Mouse (Mus musculus) urinary bladder, postnatal 25 days (tissue): ENCODE results near the gene Coro1a.

Experiments used
- DNase-seq: peaks from one replicate; pipeline ENCODE4 v3.0.0; 2022; ENCODE audit warnings: low spot score

Gene Coro1a

DNA sequence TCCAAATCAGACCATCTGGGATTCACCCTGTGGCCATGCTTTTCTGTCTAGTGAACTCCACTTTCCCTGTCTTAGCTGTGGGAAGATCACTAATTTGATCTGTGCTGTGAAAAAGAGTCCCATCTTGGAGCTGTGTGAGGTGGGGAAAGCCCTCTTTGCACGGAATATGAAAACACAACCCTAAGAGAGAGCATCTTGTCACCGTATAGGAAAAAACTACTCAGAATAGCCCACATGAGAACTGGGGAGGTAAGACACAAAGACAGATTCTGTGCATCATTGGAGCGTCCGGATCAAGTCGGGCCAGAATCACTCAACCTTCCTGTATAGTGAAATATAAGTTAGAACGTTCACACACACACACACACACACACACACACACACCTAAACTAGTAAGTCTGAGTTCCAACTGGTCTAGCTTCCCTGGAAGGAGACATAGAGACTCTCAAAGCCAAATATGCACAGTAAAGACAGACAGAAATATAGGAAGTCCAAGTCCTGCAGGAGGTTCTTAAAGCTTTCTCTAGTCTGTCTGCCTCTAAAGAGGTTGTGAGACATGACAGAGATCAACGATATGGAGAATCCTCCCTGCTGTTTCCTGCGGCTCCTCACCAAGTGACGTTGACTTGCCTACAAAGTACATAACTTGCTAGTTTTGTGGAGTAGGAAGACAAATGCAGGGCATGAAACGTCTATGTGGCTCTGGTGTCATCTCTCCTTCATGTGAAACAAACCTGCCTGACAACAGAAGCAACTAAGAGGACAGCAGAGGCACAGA, 777 bp upstream of the Coro1a start:
- DNase-seq: no peak

DNA sequence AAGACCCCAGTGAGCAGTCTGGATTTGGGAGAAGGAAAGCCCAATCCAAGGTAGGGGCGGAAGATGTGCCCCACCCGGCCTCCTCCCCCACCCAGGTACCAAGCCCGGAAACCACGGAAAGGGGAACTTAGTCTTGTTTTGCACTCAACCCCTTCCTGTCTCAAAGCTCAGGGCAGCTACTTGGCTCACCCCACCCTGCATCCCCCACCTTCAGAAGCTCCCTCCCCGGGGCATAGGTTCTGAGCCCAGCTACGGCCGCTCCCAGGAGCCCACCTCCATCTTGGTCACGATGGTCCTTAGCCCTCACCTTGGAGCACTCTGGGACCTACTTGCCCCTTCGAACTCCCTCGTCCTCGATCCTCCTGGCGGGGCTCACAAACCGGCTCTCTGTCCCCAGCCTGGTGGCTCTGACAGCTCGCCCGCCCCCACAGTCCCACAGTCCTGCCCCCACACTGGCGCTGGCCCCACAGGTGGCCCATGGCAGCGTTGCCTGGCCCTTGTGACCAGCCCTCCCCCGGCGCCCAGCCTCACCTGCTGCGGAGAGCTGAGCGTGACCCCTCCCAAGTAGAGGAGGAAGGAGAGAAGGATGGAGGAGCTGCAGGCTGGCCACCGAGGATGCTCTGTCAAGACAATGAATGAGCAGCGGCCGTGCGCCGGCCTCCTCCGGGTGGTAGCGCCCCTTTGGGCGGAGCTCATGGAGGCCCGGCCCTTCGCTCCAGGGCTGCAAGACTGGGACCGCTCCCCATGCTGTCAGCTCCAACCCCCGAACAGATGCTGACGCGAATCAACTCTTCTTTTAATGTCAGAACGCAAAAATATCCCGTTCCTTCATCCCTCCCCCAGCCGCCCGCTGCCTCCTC, 3.2 kb downstream of the Coro1a start:
- DNase-seq: peak; percentile 58

DNA sequence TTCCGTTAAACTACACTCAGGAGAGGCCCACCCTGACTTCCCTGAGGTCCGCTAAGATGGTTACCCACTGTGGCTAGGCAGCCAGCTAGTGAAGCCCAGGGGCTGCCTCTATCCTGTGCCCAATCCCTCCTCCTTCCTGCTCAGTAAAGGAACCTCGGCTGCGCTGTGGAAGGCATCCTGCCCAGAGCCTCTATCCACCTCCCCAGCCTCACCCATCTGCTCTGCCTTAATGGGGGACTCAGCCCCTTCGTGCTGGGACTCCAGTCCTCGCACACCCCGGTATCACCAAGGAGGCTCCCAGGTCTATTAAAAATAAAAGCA, 3.9 kb downstream of the Coro1a start:
- no peak for DNase-seq

DNA sequence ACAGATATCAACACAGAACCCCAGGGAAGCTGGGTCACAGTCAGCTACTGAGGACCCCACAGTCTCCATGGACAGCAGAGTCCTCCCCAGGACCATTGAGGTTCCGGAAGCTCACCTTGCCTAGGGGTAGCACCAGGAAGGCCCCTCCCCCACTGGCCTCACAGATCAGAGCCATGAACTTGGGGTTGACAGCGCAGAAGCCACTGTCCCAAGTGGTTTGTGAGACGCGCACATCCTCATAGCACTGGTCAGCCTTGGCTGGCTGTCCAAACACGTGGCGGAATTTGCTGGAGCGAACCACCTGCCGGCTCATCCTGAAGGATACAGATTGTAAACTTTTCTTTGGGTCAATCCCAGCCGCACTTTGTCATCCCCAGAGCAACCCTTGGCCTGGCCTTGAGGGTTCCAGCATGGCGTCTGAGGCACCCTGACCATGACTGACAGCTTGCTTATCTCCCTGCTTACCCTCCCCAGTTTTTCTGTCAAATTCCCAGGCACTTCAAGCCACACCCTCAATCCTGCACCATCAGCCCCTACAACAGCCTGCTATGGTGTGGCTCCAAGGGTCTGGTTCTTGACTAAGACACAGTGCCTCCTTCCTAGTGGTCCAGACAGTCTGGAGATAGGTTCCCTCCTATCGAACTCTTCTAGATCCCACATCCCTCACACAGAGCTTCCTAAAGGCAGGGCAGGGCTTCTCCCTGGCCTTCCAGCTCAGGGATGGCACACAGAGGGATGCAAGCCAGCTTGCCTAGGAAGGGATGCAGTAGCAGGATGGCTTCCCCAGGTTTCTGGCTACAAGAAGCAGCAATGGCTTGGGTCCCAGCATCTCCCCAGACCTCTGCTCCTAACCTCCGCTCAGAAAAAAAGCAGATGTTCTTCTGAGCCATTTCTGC, 4.5 kb downstream of the Coro1a start:
- DNase-seq: no peak

DNA sequence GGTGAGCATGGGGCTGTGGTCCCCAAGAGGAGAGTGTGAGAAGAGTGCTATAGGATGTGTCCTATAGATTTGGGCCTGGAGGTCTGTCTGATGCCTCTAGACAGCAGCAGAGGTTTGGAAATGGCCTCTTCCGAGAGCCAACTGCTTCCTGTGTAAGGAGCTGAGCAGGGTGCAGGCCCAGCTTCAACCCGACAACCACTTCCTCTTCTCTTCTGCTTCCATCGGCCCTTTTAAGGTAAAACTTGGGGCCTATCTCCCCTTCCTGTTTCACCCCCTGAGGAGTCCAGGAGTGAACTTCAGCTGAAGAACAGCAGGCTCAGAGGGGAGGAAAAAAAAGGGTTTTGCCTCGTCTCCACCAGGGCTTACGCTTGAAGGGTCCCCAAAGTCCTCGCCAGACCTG, 5.2 kb downstream of the Coro1a start:
- DNase-seq: no peak

DNA sequence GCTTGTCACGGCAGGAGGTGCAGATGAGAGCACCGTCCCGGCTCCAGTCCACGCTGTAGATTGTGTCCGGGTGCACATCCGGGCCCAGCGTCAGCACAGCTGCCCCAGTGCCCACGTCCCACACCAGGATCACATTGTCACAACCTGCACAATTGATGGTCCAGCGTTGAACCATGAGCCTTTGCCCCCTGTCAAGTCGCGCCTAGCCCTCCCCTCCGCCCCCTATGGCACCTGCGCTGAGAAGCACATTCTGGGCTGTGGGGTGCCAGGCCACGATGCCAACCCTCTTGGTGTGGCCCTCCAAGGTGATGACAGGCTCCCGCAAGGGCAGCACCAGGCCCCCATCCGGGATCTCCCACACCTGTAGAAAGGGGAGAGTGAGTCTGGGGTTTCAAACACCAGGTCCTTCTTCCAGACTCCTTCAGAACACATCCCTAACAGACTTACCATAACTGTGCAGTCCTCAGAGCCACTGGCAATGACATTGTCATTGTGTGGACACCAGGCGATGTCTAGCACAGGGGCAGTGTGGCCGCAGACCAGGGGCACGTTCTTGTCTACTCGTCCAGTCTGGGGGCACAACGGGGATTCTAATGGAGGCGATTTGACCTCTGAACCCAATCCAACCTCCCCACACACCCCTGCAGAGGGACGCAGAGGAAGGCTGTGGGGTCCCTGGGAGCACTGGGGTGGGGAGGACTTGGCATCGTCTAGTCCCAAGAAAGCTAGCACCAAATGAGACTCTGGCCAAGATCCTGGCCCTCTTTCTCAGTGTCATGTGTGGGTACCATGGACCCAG, 5.8 kb downstream of the Coro1a start:
- no peak for DNase-seq

DNA sequence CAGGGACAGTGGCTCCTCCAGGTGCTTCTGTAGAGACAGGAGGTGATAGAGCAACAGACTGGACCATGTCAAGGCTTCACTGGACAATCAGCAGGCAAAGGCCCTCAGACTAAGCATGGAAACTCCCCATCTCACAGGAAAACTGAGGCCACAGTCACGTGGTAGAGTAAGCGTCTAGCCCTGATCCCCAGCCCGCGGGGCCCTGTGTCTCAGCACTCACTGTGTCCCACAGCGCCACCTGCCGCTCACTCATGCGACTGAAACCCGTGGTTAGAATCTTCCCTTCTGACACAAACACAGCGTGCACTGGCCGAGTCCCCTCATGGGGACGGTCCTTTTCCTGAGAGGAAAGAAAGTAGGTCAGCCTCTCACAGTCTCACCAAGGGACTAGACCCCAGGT, 6.5 kb downstream of the Coro1a start:
- peak; percentile 91 for DNase-seq

DNA sequence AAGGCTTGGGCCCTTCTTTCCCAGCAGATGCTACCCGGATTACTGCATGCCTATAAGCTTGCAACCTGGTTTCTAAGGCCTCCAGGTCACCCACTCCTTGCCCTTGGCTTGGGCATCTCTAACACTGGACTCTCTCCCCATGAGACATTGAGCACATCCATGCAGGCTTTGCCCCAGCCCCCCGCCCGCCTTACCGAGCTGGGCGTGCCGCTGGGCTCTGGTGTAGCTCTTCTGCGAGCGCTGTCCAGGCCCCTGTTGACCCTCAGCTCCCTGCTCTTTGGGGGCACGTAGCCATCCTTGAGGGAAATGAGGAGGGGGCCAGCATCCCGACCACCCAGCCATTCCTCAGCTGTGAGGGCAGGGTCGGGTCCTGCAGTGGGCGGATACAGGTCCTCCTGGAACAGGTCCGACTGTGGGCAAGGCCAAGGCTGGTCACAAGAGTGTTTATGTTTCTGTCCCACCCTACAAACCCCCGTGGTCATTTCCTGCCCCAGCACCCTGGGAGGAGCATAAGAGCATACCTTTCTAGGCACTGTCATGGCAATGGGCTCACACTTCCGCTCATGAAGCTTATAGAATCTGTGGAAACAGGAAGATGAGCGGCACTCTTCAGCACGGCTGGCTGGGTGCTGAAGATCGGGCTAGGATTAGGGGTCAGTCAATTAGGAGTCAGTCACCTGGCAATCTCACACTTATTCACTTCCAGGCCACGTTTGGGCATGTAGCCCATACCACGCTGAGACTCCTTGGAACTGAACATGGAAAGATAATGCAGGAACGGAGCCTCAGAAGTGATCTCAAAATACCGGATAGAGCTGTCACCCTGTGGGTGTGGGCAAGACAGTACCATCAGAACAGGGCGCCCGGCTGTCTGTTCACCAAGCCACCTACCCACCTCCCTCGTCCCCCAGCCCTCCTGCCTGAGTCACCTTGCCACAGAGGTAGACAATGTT, 7.2 kb downstream of the Coro1a start:
- DNase-seq: no peak

DNA sequence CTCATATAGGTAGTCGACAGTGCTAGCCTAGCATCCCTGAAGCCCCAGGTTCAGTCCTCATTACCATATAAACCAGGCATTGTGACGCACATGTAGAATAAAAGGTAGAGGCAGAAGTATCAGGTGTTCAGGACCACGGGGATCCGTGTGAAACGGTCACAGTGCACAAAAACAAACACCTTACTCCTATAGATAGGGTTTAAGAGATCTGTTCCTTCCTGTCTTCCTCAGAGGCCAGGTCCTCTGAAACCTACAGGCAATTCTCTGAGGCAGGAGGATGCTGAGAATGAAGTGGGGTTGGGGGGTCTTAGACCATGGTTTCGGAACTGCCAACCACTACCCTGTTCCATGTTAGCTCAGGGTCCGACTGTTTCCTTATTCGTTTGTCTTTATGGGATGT, 9.7 kb downstream of the Coro1a start:
- DNase-seq: no peak

DNA sequence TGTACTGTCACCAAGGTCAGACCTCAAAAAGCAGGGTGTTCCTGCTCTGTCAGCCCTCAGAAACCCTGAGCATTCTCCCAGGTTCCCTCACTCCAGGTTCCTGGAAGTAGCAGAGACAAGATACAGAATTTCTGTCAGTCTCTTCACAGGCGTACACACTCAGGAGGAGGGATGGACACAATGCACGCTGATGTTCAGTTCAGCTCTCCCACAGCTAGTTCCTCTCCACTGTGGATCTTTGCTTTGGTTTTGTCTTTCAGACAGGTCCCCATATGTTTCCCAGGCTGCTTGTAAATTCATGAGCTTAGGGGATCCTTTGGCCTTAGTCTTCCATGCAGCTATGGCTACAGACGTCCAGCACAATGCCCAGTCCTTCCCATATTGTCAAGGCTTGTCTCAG, 10.7 kb downstream of the Coro1a start:
- DNase-seq: no peak

DNA sequence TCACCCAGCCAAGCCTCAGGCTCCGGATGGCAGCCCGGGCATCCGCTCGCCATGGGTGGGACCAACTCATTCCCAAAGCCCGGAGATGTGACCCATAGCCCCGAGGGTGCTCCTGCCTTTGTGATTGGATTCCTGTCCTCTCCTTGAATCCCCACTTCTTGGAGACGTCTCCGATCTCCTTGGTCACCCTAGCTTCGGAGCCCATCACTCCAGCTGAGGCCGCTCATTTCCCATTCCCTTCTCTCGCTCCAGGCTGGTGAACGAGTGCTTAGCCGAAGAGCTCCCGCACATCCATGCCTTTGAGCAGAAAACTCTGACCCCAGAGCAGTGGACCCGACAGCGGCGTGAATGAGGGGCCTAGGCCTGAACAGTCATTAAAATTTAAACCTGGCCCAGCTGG, 11.3 kb downstream of the Coro1a start:
- no peak for DNase-seq

DNA sequence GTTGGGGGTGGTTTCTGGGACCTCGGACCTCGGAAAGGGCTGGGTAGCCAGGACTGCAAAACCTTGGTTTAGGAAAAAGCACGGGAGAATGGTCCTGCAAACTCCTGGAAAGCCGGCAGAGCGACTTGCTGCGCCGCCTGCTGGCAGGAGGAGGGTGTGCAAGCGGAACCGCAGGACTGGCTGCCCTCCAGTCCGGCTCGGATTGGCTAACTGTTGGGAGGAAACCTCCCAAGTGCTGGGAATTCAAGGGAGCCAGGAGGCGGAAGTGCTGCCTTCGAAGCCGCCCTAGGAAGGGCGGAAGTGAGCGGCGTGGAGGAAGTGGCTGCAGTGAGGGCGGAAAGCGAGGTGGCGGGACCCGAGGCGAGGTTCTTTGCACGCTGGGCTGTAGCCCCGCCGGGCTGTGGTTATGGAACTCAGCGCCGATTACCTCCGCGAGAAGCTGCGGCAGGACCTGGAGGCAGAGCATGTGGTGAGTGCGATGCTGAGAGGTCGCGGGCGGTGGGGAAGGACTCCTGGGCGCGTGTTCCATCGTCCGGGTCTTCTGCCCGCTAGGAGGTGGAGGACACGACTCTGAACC, 11.9 kb downstream of the Coro1a start, which contains the start of gene Slx1b:
TSS of gene Slx1b (minus strand) at position 154 of the 577 bp plus-strand sequence.
- DNase-seq: peak; percentile 87

DNA sequence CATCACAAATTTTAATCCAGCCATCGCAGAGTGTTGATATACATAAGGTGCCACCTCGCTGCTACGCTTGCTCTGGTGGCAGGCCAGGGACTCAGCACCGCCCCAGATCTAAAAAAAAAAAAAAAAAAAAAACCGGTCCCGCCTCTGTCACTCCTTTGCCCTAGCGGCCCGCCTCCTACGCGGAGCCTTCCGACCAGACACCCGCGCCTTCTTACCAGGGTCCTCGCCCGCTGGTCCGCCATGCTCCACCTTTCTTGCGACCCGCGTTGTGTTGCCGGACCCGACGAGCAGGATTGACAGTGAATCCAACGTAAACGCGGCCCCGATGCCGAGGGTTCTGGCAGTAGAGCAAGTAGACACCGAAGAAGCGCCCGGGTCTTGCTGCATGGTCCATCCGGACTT, 12.4 kb downstream of the Coro1a start, which contains the start of gene Bola2:
TSS of gene Bola2 (plus strand) at position 192 of the 402 bp plus-strand sequence.
- peak; percentile 61 for DNase-seq

DNA sequence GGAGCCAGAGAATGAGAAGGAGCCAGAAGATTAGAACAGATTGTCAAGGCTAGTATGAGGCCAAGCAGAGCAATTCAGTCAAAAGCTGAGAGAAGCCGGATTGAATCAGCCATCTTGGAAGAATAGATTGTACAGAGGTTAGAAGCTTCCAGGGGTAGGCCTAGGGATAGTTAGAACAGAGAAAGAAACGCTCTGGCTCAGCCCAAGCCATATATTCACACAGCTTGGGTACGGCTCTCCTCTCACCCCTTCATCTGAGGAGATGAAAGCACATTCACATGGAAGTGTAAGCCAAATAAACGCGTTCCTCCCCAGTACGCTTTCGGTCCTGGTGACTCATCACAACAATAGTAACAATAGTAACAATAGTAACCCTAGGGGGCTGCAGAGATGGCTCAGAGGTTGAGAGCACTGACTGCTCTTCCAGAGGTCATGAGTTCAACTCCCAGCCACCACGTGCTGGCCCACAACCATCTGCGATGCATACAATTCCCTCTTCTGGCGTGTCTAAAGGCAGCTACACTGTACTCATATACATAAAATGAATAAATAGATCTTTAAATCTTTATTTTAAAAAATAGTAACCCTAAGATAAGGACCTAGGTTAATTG, 13.0 kb downstream of the Coro1a start:
- DNase-seq: no peak

DNA sequence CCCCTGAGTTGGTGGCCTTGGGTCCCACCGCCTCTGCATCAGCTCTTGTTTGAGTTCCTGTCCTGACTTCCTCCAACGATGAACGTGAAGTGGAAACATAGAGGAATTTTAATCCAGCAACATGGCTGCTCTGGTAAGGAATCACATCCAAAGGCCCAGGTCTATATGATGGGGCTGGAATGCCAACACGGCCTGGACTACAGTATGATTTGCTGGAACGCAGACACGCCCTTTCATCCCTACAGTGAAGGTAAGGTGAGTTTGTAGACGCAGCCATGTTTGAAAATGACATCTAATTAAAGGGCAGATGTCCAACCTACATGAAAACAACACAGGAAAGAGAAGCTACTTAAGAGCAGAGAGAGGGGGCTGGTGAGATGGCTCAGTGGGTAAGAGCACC, 13.8 kb downstream of the Coro1a start:
- DNase-seq: no peak

DNA sequence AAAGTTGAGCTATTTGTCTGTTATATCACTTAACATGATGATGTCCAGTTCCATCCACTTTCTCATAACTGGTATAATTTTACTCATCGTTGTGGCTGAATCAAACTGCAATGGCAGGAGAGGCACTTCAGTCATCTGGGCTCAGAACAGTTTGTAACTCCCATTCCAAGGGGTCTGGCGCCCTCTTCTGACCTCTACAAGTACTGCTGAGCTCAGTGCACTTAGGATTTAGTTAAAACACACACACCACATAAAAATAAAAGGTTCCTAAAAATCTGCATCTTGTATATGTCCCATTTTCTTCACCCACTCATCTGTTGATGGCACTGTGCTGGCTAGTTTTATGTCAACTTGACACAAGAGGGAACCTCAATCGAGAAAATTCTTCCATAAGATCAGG, 14.3 kb downstream of the Coro1a start:
- DNase-seq: peak; percentile 72

DNA sequence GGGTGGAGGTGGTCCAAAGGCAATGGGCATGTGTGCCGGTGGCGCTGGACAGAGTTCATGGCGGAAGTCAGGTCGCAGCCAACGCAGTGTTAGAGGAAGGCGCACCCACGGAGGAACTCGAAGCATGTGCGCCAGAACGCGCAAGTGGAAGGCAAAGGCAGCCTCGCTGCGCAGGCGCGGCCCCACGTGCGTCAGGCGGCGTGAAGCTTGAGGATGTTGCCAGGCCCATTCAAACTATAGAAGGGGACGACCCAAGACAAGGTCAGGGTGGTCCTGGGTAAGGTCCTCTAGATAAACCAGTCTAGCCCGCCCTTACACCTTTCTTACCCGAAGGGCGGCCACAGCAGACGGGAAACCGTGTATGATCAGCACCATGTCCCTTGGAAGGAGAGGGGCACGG, 15.2 kb downstream of the Coro1a start:
- DNase-seq: no peak

DNA sequence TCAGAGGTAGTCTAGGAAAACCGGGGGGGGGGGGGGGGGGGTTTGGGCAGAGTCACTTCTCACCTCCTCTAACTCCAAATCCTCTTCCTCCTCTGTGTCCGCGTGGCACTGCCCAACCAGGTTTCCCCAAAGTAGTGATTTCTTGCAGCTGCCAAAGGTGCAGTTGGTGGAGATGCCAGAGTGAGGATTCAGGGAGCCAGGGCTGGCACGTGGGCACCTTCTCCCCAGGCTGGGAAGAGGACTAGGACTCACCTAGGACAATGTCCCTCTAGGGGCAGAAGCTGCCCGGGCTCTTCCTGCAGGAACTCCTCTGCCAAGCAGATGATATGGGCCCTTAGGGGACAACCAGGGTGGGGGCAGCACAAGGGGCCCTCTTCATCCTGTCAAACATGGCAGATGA, 15.9 kb downstream of the Coro1a start:
- no peak for DNase-seq

DNA sequence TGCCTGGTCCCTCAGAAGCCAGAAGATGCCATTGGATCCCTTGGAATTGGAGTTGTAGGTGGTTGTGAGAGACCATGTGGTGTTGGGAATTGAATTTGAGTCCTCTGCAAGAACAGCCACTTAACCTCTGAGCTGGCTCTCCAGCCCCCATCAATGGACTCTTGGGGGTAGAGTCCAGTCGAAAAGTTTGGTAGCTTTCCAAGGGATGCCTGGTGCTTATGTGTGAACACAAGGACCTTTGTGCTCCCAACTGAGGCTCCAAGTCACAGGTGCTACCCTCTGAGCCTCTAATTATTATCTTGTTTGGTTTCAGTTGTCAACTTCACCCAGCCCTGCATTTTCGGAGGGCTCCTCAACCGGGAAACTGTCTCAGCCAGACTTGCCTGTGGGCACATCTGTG, 16.9 kb downstream of the Coro1a start:
- DNase-seq: no peak

DNA sequence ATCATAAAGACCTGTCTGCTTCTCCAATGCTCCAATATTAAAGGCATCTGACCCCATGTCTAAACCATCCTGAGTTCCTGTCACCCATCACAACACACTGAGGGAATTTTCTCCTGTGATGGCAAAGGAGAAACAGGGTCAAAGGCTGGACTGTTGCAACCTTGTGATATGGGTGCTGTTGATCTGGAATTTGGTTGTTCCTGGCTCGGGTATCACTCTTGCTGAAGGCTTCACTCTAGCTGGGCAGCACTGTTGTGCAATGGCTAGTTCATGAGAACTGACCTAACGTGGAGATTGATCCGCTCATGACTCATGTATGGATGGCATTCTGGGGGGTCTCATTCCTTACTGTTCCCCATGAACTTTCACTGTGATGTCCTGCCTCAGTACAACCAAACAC, 18.6 kb downstream of the Coro1a start:
- no peak for DNase-seq
